Mouse (Mus musculus) embryo, embryonic 9.5 days (tissue): ENCODE data around the gene Ebf3.
A peak's percentile ranks its signal among the peaks of the same experiment; 100 is the strongest.

Source experiments
- DNase-seq: peaks from one replicate; pipeline ENCODE4 v3.0.0-alpha.2; 2017; ENCODE audit errors: extremely low spot score

Gene Ebf3

GRCm38 (mm10) chr7:137289290-137289957 is 24.8 kb downstream of the Ebf3 start:
- no peak for DNase-seq

- DNase-seq, result no peak
Measured at GRCm38 (mm10) chr7:137278171-137278570, 36.1 kb downstream of the Ebf3 start.

- DNase-seq, result no peak
Measured at GRCm38 (mm10) chr7:137277713-137278112, 36.5 kb downstream of the Ebf3 start.

- DNase-seq, result no peak
Measured at GRCm38 (mm10) chr7:137272252-137272651, 42.0 kb downstream of the Ebf3 start.

GRCm38 (mm10) chr7:137268452-137269155 is 45.6 kb downstream of the Ebf3 start:
- DNase-seq, result peak; percentile 63

- DNase-seq, result no peak
Measured at GRCm38 (mm10) chr7:137267441-137267840, 46.8 kb downstream of the Ebf3 start.

- peak; percentile 52 for DNase-seq
Measured at GRCm38 (mm10) chr7:137266575-137266974, 47.7 kb downstream of the Ebf3 start.

- DNase-seq, result no peak
Measured at GRCm38 (mm10) chr7:137262330-137262729, 51.9 kb downstream of the Ebf3 start.

- DNase-seq, result peak; percentile 77
Measured at GRCm38 (mm10) chr7:137246213-137246872, 67.9 kb downstream of the Ebf3 start.

GRCm38 (mm10) chr7:137244839-137245238 is 69.4 kb downstream of the Ebf3 start:
- no peak for DNase-seq

GRCm38 (mm10) chr7:137240481-137240880 is 73.8 kb downstream of the Ebf3 start:
- DNase-seq, result no peak

GRCm38 (mm10) chr7:137239542-137240133 is 74.6 kb downstream of the Ebf3 start:
- no peak for DNase-seq

- DNase-seq, result no peak
Measured at GRCm38 (mm10) chr7:137237419-137237818, 76.8 kb downstream of the Ebf3 start.

- DNase-seq, result no peak
Measured at GRCm38 (mm10) chr7:137223823-137224222, 90.4 kb downstream of the Ebf3 start.

- DNase-seq, result no peak
Measured at GRCm38 (mm10) chr7:137222831-137223505, 91.3 kb downstream of the Ebf3 start.

GRCm38 (mm10) chr7:137221599-137221998 is 92.6 kb downstream of the Ebf3 start:
- DNase-seq, result peak; percentile 49

GRCm38 (mm10) chr7:137220436-137220835 is 93.8 kb downstream of the Ebf3 start:
- no peak for DNase-seq

- DNase-seq, result no peak
Measured at GRCm38 (mm10) chr7:137218706-137219105, 95.5 kb downstream of the Ebf3 start.

GRCm38 (mm10) chr7:137213444-137213843 is 100.8 kb downstream of the Ebf3 start:
- no peak for DNase-seq

GRCm38 (mm10) chr7:137211332-137211731 is 102.9 kb downstream of the Ebf3 start:
- DNase-seq, result no peak

GRCm38 (mm10) chr7:137209688-137210345 is 104.4 kb downstream of the Ebf3 start:
- DNase-seq, result no peak
